Mouse (Mus musculus): ENCODE measurements around the gene Setd2.

DNA sequence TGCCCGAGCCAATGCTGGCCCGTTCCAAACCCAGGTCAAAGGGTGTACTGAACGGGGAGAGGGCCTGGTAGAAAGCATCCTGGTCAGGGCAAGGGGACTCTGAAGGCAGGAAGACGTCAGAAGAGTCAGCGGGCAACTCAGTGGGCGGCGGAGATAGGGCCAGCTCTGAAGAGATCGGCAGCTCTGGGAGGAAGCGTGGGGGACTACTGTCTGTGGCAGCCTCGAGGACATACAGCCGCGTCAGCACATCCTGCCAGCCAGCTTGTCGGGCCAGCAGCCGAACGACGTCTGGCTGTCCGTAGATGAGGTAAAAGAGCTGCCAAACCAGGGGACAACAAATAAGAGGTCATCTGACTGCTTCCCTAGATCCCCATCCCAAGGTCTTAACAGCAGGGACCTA, 101.5 kb downstream of the Setd2 start:
- no peak for TF ChIP-seq CTCF (IDR thresholded peaks at IDR 0.05; ENCODE audit: low read depth)
- no peak for TF ChIP-seq EP300 (IDR thresholded peaks at IDR 0.05; ENCODE audit: low read depth)
